Mouse (Mus musculus) kidney, postnatal 4 days (tissue): ENCODE measurements around the gene Polr2b.
A peak's percentile ranks its signal among the peaks of the same experiment; 100 is the strongest.

Source experiments
- DNase-seq, 2 experiments: peaks; one replicate each; pipeline ENCODE4 v3.0.0; 2021; ENCODE audit warnings: mixed read lengths in 2 of 2

The Polr2b gene

DNA sequence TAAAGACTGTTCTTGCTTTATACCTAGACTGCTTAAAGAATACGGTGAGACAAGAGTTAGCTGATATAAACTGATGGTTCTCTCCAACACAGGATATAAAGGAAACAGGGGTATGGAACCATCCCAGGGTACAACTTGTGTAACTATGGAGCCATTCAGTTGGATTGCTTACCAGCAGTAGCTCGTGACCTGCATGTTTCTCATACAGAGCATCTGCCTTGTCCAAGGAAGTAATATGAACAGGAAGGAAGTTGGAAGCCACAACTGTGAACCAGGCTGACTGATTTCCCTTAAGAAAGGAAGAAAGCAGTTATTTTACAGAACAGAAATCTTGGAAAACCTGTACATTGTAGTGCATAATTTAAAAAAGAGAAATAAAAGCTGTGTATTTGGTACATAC, 10.5 kb upstream of the Polr2b start:
- DNase-seq, result no peak

DNA sequence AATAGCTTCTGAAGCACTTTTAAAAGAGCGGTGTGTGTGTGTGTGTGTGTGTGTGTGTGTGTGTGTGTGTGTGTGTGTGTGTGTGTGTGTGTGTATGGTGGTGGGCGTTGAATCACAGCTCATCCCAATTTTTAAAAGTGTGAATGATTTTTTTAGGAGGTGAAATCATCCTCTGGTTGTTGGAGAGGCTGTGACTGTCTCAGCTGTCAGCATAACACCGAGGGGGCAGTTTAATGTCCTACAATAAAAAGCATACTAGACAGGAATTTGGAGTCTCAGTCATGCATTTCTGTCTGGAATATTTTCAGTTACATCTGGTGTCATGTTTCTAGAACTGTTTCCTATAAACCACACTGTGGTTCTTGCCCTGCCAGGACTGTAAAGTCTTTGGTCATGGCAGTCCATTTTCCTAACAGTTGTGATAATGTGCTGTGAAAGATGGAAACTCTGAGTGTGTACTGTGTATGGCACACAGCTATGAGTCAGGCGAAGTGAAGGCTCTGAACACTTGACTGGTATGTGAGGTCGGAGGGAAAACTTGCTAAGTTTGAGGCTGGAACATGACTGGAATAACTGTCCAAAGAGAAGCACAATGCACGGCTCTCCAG, 8.5 kb upstream of the Polr2b start:
- no peak for DNase-seq

GRCm38 (mm10) chr5:77307821-77308553, 2.0 kb upstream of the Polr2b start:
- DNase-seq, result no peak

DNA sequence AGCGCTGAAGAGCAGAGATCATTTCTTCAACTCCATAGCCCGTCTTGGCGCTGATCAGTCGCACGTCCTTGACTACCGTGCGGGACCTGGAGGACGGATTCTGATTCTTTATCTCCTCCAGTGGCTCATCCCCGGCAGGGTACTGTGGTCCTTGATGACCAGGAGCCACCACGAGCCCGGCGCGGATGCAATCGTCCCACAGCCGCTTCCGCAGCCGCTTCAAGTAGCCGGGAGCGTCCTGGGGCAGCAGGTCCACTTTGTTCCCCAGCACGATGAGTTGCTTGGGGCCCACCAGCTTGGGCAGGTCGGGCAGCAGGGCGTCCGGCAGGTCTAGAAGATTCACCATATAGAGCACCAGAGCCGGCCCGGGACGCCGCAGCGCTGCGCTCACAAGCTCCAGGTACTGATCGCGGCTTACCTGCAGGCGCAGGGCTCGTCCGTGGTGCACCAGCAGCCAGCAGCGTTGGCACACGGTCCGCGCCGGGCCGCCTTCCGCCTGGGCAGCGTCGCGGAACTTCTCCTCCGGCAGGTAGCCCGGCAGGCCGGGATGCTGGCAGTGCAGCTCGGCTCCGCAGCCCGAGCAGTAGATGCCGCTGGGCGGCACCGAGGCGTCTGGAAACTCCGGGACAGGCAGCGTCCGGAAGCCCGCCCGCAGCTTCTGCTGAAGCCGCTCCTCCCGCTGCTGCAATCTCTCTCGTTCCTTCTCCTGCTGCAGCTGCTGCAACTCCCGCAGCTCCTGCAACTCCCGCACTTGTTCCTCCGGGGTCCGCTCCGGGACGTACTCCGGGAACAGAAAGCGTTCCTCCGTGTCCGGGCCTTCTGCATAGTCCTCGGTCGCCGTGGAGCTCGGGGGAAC, 668 bp upstream of the Polr2b start:
- DNase-seq, result no peak

- no peak for DNase-seq
These were observed 4.3 kb downstream of the Polr2b start for GRCm38 (mm10) chr5:77314206-77314605.

GRCm38 (mm10) chr5:77314986-77315385, 5.0 kb downstream of the Polr2b start:
- no peak for DNase-seq

- no peak for DNase-seq
These were observed 15.0 kb downstream of the Polr2b start for GRCm38 (mm10) chr5:77324936-77325335.

DNA sequence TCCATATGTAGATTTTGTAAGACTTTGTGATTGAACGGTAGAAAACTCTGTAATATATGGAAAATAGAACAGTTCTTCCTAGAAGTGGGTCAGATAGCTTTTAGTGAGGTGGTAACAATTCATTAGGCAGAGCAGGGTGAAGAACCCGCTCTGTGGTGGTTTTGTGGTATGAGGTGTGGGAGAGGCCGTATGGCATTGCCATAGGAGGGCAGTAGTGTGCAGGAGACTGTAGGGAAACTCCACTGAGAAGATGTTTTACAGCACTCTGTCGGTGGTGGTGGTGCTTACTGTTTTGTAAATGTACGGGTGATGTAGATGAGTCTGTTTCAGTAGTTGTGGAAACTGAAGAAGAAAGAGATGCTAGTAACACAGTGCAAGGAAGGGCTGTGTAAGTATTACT, 20.2 kb downstream of the Polr2b start:
- DNase-seq, result no peak

- DNase-seq, result no peak
These were observed 30.1 kb downstream of the Polr2b start for GRCm38 (mm10) chr5:77340033-77340432.

- DNase-seq, result no peak
These were observed 39.0 kb downstream of the Polr2b start for GRCm38 (mm10) chr5:77348901-77349300.

- no peak for DNase-seq
These were observed 40.2 kb downstream of the Polr2b start for GRCm38 (mm10) chr5:77349971-77350658.

DNA sequence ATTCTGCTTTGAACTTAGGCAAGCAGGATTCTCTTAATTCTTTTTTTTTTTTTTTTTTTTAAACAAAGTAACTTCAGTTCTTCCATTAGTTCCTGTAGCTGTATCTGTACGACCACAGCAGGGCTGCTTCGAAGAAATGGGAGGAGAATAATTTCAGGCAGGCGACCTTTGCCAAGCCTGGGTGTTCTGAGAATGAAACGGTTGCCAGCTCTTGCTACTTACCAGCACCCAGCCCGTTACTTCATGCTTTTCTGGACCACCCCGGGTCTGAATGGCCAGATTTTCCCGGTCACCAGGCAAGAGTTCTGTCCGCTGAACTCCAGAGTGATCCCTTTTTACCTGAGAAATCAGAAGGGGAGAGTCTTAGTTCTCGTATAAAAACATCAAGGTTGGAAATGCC, 41.7 kb downstream of the Polr2b start:
- DNase-seq, result no peak

DNA sequence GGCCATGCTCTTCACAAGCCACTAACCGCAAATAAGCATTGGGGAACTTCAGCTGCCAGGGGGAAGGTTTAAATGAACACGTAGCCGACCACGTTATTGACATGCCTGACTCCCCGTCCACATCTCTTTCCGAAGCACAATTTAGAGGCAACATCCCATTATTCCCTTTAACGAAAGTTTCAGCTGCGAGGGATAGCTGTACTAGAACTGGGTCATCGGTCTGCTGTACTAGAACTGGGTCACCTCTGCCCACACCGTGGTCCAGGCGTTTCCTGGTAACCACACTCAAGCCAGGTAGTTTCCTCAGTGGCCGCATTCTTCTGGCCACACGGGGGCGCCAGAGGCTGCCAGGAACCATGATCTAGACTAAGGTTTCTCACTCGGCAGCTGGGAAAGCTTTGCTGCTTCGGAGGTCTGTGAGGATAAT, 44.4 kb downstream of the Polr2b start:
- DNase-seq, result peak; percentile 93 to 94

- DNase-seq, result peak in 1 of 2 experiments; percentile 31
These were observed 45.6 kb downstream of the Polr2b start for GRCm38 (mm10) chr5:77355307-77356265.

- DNase-seq, result peak; percentile 82 to 89
These were observed 47.6 kb downstream of the Polr2b start for GRCm38 (mm10) chr5:77357405-77358149.

DNA sequence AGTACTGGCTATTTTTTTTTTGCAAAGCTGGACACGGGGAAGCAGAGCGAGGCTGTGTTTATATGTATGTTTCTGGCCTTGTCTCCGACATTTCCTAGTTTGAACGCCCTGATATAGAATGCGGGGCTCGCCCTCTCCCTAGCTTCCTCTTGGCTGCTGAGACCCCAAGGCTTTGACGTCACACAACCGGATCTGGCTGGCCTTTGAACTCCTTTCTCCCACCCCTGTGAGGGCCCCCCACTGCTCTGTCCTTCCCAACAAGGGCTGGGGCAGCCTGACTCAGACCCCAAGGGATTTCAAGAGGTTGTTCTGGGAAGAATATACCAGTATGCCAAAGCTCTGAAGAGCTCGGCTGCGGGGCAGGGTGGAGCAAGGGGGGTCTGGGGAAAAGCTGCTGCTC, 48.4 kb downstream of the Polr2b start:
- DNase-seq, result peak; percentile 69 to 78

DNA sequence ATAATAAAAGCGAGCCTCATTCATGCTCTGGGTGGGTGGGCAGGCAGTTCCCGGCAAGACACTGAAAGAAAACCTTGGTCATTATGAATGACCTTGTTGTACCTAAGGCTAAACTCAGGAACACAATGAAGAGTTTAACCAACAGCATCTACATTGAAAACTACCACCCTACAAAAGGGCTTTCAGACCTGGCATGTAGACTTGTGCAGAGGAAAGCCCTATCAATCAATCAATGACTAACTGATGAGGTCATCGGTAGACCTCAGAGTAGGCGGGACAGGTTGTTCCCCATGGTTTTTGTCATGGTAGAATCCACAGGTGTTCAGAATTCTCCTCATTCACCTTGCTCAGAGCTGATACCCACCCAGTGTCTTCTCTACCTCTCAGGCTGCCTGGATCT, 50.0 kb downstream of the Polr2b start:
- no peak for DNase-seq

- DNase-seq, result no peak
These were observed 51.1 kb downstream of the Polr2b start for GRCm38 (mm10) chr5:77361006-77361405.

- DNase-seq, result peak in 1 of 2 experiments; percentile 3
These were observed 52.2 kb downstream of the Polr2b start for GRCm38 (mm10) chr5:77362120-77362519.

- DNase-seq, result peak in 1 of 2 experiments; percentile 44
These were observed 53.7 kb downstream of the Polr2b start for GRCm38 (mm10) chr5:77363650-77364049.
